Mouse (Mus musculus) C2C12 (cell line): Measurements from ENCODE around the gene Adamts12. TPM values are rescaled to one million over a fixed set of nuclear protein-coding genes. Genes with fewer than 3 reads are reported as not detected.

Experiments
- H3K27me3 ChIP-seq: one replicate; pipeline ENCODE4 v1.6.1; 2011; ENCODE audit not compliant: control insufficient read depth, insufficient read depth, insufficient read length
- H3K36me3 ChIP-seq: one replicate; pipeline ENCODE4 v1.6.1; 2011; ENCODE audit not compliant: control insufficient read depth, insufficient read depth
- H3K4me3 ChIP-seq: one replicate; pipeline ENCODE4 v1.5.1; 2011; ENCODE audit warnings: mild to moderate bottlenecking, control low read depth; ENCODE audit not compliant: poor library complexity, insufficient read depth, severe bottlenecking
- H3K79me2 ChIP-seq: one replicate; pipeline ENCODE4 v1.6.1; 2011; ENCODE audit not compliant: control insufficient read depth, insufficient read depth
- H3K79me3 ChIP-seq: one replicate; pipeline ENCODE4 v1.6.1; 2011; ENCODE audit warnings: low read depth, control low read depth
- H3ac ChIP-seq: one replicate; pipeline ENCODE3; 2011; ENCODE audit warnings: low read depth; ENCODE audit not compliant: control insufficient read depth, insufficient read length
- CEBPB ChIP-seq: IDR thresholded peaks from one replicate; pipeline ENCODE4 v1.6.1; 2011; ENCODE audit warnings: low read depth, mild to moderate bottlenecking, control low read depth, moderate library complexity
- CTCF ChIP-seq: IDR thresholded peaks from one replicate; pipeline ENCODE4 v1.5.1; 2011; ENCODE audit not compliant: control insufficient read depth, insufficient read depth, insufficient read length
- FOSL1 ChIP-seq: IDR thresholded peaks from one replicate; pipeline ENCODE4 v1.8.0; 2011; ENCODE audit warnings: mild to moderate bottlenecking, low read length; ENCODE audit not compliant: poor library complexity, insufficient read depth, severe bottlenecking
- MAX ChIP-seq: IDR thresholded peaks from one replicate; pipeline ENCODE4 v1.6.1; 2011; ENCODE audit warnings: mild to moderate bottlenecking, control low read depth
- MYOD1 ChIP-seq: IDR thresholded peaks from one replicate; pipeline ENCODE4 v1.6.1; 2011; ENCODE audit warnings: low read depth; ENCODE audit not compliant: control insufficient read depth, insufficient read length
- MYOG ChIP-seq: IDR thresholded peaks from one replicate; pipeline ENCODE4 v1.6.1; 2011; ENCODE audit not compliant: control insufficient read depth, insufficient read length; ENCODE audit errors: extremely low read depth
- USF1 ChIP-seq: IDR thresholded peaks from one replicate; pipeline ENCODE4 v1.6.1; 2011; ENCODE audit warnings: low read depth, mild to moderate bottlenecking, control low read depth, moderate library complexity
- polyA plus RNA-seq: library from polyadenylated mRNA; unstranded; fragments of >200 nt; fragmentation: generic; extraction: Trizol; gene quantifications from one replicate; pipeline ENCODE4 v1.2.1, GENCODE M21; 2012; ENCODE audit warnings: missing spikeins

Gene Adamts12
- polyA plus RNA-seq, 1 experiment = 0.14 TPM

DNA sequence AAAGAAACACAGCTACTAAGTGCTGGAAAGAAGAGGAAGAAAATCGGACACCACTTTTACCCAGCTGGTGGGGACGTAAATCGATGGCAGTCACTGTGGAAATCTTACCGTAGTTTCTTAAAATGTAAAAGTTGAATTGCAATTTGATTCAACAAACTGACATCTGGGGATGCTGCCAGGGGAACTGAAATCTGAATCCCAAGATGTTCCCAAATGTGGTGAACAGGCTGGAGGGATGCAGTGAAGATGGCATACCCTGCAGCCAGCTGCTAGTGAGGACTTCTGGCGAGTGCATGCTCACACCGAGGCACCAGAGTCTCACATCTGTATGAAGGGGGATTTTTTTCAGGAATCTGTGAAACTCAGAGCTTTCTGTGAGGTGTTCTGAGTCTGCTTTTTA, 138.5 kb downstream of the Adamts12 start:
- TF ChIP-seq FOSL1 (no peak), CEBPB (no peak), MYOD1 (no peak), CTCF (no peak), MAX (no peak), MYOG (no peak), USF1 (no peak)
- no peaks in the 10 kb centered on the region for H3K36me3 ChIP-seq
- no peak overlapping the region for H3ac ChIP-seq
- no peaks in the 10 kb centered on the region for H3K27me3 ChIP-seq
- no peaks in the 10 kb centered on the region for H3K79me2 ChIP-seq
- no peaks in the 10 kb centered on the region for H3K79me3 ChIP-seq
- H3K4me3 ChIP-seq = no peak overlapping the region

DNA sequence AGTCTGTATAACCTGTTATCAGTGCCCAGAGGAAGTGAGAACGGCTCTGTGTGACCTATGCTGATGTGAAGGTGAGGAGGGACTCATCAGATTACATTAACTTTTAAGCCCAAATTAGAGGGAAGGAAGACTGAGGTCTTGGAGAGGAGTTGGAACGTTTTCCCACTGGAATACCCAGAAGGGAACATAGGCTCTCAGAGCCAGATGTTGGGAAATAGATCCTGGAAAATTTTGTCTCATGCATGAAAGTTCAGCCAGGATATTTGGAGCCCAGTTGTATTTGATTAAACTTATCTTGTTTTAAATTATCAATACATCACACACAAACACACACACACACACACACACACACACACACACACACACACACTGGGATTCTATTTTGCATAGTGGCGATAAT, 140.3 kb downstream of the Adamts12 start:
- H3K79me3 ChIP-seq = no peaks in the 10 kb centered on the region
- no peaks in the 10 kb centered on the region for H3K36me3 ChIP-seq
- H3K27me3 ChIP-seq = no peaks in the 10 kb centered on the region
- H3ac ChIP-seq = no peak overlapping the region
- no peaks in the 10 kb centered on the region for H3K79me2 ChIP-seq
- H3K4me3 ChIP-seq = no peak overlapping the region
- TF ChIP-seq FOSL1 = no peak
- TF ChIP-seq MAX = no peak
- no peak for TF ChIP-seq MYOG
- TF ChIP-seq CEBPB = no peak
- no peak for TF ChIP-seq CTCF
- no peak for TF ChIP-seq MYOD1
- no peak for TF ChIP-seq USF1

DNA sequence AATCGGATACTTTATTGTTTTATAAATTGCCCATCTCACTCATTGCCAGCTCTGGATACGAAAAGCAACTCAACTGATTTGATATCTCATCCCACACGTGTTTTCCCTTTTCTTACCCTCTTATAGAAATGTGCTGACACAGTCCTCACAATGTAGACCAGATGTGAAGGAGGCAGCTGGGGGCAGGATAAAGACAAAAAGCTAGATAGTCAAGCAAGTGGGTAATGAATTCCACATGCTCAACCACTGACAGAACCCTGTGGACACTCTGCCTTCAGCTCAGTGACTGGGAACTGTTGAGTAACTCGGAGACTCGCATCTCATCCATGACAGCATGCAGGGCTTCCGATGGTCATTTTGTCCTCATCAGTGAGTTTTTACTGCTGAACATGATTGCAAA, 146.4 kb downstream of the Adamts12 start:
- no peak overlapping the region for H3ac ChIP-seq
- no peaks in the 10 kb centered on the region for H3K79me2 ChIP-seq
- H3K27me3 ChIP-seq = peaks cover 3% of the 10 kb centered on the region
- TF ChIP-seq CTCF (no peak), FOSL1 (no peak), USF1 (no peak)
- H3K79me3 ChIP-seq = no peaks in the 10 kb centered on the region
- H3K36me3 ChIP-seq = no peaks in the 10 kb centered on the region
- no peak overlapping the region for H3K4me3 ChIP-seq

DNA sequence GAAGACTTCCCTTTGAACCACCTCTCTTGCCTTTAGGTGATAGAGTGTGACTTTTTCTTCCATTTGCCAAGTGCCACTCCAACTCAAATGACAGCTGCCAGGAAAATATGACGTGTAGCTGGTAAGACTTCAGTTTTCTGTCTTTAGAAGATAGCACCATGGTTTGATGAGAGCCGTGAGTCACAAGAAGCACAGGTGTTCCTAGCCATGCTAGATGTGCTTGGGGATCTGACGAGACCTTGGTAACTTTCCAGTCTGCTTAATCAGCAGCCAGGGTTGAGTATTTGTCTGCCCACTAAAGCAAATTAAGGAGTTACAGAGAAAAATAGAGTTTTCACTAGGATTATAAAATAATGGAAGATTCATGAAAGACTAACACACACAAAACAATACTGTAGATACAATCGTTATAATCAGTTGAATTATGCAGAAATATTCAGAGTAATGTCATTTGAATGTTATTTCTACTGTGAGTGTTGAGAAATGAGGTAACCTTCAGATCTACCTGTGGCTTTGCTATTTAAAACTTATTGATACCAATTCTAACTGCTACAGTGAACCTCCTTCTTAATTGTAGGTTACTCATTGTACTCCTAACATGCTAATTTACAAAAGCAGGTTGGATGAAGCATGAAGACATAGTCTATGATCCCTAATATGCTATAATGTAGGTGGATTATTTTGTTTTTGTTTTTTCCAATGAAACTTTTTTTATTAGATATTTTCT, 169.5 kb downstream of the Adamts12 start:
- no peaks in the 10 kb centered on the region for H3K36me3 ChIP-seq
- no peaks in the 10 kb centered on the region for H3K27me3 ChIP-seq
- H3K79me3 ChIP-seq = no peaks in the 10 kb centered on the region
- H3K79me2 ChIP-seq = no peaks in the 10 kb centered on the region
- no peak for TF ChIP-seq FOSL1
- no peak overlapping the region for H3ac ChIP-seq
- H3K4me3 ChIP-seq = no peak overlapping the region

DNA sequence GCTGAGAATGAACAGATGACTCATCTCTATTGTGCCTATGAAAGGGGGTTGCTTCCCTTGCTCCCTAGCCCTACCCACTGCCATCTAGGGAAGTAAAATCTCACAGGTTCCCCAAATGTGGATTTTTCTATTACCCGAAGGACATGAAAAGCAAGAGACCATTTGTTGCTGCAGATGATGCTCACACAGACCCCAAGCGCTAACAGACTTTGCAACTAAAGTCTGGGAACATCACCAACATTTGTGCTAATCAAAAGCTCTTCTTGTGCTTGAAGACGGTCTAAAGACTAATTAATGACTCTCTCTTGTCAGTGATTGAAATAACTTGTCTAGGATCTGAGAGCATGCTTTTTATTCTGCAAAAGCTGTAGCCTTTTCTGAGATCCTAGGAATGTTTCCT, 175.8 kb downstream of the Adamts12 start:
- Histone ChIP-seq H3ac (no peak overlapping the region), H3K36me3 (no peaks in the 10 kb centered on the region)
- TF ChIP-seq CTCF = no peak
- TF ChIP-seq MYOG = no peak
- TF ChIP-seq MYOD1 = no peak
- TF ChIP-seq CEBPB = no peak
- TF ChIP-seq MAX = no peak
- TF ChIP-seq FOSL1 = no peak
- no peak for TF ChIP-seq USF1

DNA sequence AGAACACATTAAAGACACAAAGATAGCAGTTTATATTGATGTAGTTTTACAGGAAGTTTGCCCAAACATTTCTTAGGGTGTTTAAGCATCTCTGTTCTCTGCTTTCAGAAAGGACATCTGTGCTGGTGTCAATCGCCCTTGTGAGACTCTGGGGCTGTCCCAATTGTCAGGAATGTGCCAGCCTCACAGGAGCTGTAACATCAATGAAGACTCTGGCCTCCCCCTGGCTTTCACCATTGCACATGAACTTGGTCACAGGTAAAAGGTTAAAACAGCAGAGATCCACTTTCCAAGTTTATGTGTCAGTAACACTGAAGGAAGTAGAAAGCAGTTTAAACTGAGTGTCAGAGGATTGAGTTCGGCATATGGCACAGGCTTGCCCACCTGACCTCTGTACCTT, 176.7 kb downstream of the Adamts12 start:
- Histone ChIP-seq H3K27me3 (no peaks in the 10 kb centered on the region), H3K79me2 (no peaks in the 10 kb centered on the region), H3ac (no peak overlapping the region), H3K79me3 (no peaks in the 10 kb centered on the region), H3K36me3 (no peaks in the 10 kb centered on the region), H3K4me3 (no peak overlapping the region)
- TF ChIP-seq USF1 (no peak), MYOD1 (no peak), MYOG (no peak), FOSL1 (no peak), MAX (no peak), CTCF (no peak), CEBPB (no peak)

More for the DNA sequence above, 175.8 kb downstream of the Adamts12 start:
- Histone ChIP-seq H3K27me3 (no peaks in the 10 kb centered on the region), H3K4me3 (no peak overlapping the region), H3K79me3 (no peaks in the 10 kb centered on the region), H3K79me2 (no peaks in the 10 kb centered on the region)
